In genomic region chr14:21051380-21052111, GRCm38 (mm10) we compare ENCODE assay signal across 7 mouse cellular contexts. TPM values are rescaled to one million over a fixed set of nuclear protein-coding genes. Genes with fewer than 3 reads are reported as not detected.
DNase-seq lines count a peak whose midpoint lies in the region; ATAC-seq lines count a peak whose summit lies in the region.

No protein-coding gene starts in this region.

- 10% methylated on average over 28 of the region's 28 CpGs for WGBS in neural tube, embryonic 11.5 days
- WGBS in embryonic facial prominence, embryonic 15.5 days, result 7% methylated on average over 28 of the region's 28 CpGs
- 10% methylated on average over 28 of the region's 28 CpGs for WGBS in limb, embryonic 12.5 days

- no peaks in the 10 kb centered on the region for H3K27me3 ChIP-seq in neural tube, embryonic 11.5 days (ENCODE audit: control insufficient read depth, insufficient read depth, low read length)
- no peaks in the 10 kb centered on the region for H3K27me3 ChIP-seq in embryonic facial prominence, embryonic 15.5 days
- H3K27me3 ChIP-seq in limb, embryonic 12.5 days, result no peaks in the 10 kb centered on the region

- peak; percentile 8; the same call in 1 of the 2 replicates for ATAC-seq in neural tube, embryonic 11.5 days (ENCODE audit: insufficient read depth, low FRiP score, low TSS enrichment)
- ATAC-seq in embryonic facial prominence, embryonic 15.5 days (ENCODE audit: insufficient number of reproducible peaks, low FRiP score, low TSS enrichment, low read depth), result no peak
- peak; percentile 15; the same call in 1 of the 2 replicates for ATAC-seq in limb, embryonic 12.5 days (ENCODE audit: insufficient number of reproducible peaks, insufficient read depth, low FRiP score, low TSS enrichment, low read depth)

- DNase-seq in neural tube, embryonic 11.5 days (ENCODE audit: low spot score), result no peak
- DNase-seq in neural tube, embryonic 10.5 days (ENCODE audit: extremely low spot score, low spot score), result no peak
- peak; percentile 17 for DNase-seq in skeletal muscle tissue, adult 2 months (ENCODE audit: low read depth, low spot score)
- no peak for DNase-seq in right cerebral cortex, postnatal 4 days
- no peak for DNase-seq in spleen, postnatal 36 days (ENCODE audit: low spot score in 2 of 2)

- peaks cover 2% of the 10 kb centered on the region; the same call in 1 of the 2 replicates for H3K4me1 ChIP-seq in neural tube, embryonic 11.5 days (ENCODE audit: control insufficient read depth, insufficient read depth, low read length)
- peaks cover 4% of the 10 kb centered on the region; the same call in 1 of the 2 replicates for H3K4me1 ChIP-seq in embryonic facial prominence, embryonic 15.5 days
- 0 out of 2 replicates have a peak, but pooled peaks cover 3% of the 10 kb centered on the region for H3K4me1 ChIP-seq in limb, embryonic 12.5 days (replicated peaks)

- no peaks in the 10 kb centered on the region for H3K9me3 ChIP-seq in neural tube, embryonic 11.5 days (ENCODE audit: control insufficient read depth, low read length)
- no peaks in the 10 kb centered on the region for H3K9me3 ChIP-seq in embryonic facial prominence, embryonic 15.5 days (replicated peaks)
- H3K9me3 ChIP-seq in limb, embryonic 12.5 days, result no peaks in the 10 kb centered on the region

- peak overlapping the region; percentile 76 for H3K9ac ChIP-seq in neural tube, embryonic 11.5 days (ENCODE audit: low read length)
- H3K9ac ChIP-seq in embryonic facial prominence, embryonic 15.5 days, result peak overlapping the region; percentile 77
- peak overlapping the region; percentile 78 for H3K9ac ChIP-seq in limb, embryonic 12.5 days (replicated peaks)

- H3K4me3 ChIP-seq in neural tube, embryonic 11.5 days (ENCODE audit: low read depth, low read length), result peak overlapping the region; percentile 87
- H3K4me3 ChIP-seq in embryonic facial prominence, embryonic 15.5 days (replicated peaks), result peak overlapping the region; percentile 97
- peak overlapping the region; percentile 87 for H3K4me3 ChIP-seq in limb, embryonic 12.5 days (replicated peaks)

- H3K4me2 ChIP-seq in neural tube, embryonic 11.5 days (ENCODE audit: low read depth), result peak overlapping the region; percentile 93
- H3K4me2 ChIP-seq in embryonic facial prominence, embryonic 15.5 days (replicated peaks), result peak overlapping the region; percentile 98
- H3K4me2 ChIP-seq in limb, embryonic 12.5 days, result peak overlapping the region; percentile 85

- H3K36me3 ChIP-seq in neural tube, embryonic 11.5 days (ENCODE audit: control insufficient read depth, insufficient read depth, low read length), result no peaks in the 10 kb centered on the region
- no peaks in the 10 kb centered on the region for H3K36me3 ChIP-seq in embryonic facial prominence, embryonic 15.5 days
- H3K36me3 ChIP-seq in limb, embryonic 12.5 days, result no peaks in the 10 kb centered on the region

- H3K27ac ChIP-seq in neural tube, embryonic 11.5 days (ENCODE audit: low read depth, low read length), result peak overlapping the region; percentile 51
- peak overlapping the region; percentile 95 for H3K27ac ChIP-seq in embryonic facial prominence, embryonic 15.5 days (replicated peaks)
- H3K27ac ChIP-seq in limb, embryonic 12.5 days, result peak overlapping the region; percentile 91

RNA-seq across cellular contexts. Expression of gene Ap3m1, which starts 0.8 kb away (rescaled TPM):
- polyA plus RNA-seq in neural tube, embryonic 11.5 days (2014; fragmentation: Nextera tagmentation; extraction: Ambion mirVana), result 127 and 132 TPM in 2 replicates
- 63.5 and 68.1 TPM in 2 replicates for polyA plus RNA-seq in embryonic facial prominence, embryonic 15.5 days (2015; fragmentation: Nextera tagmentation; extraction: Ambion mirVana)
- polyA plus RNA-seq in limb, embryonic 12.5 days (2016; fragmentation: Nextera tagmentation; extraction: Ambion mirVana), result 75.0 and 79.9 TPM in 2 replicates

RNA-seq across cellular contexts. Expression of gene Adk, which starts 0.8 kb away (rescaled TPM):
- 106 and 118 TPM in 2 replicates for polyA plus RNA-seq in neural tube, embryonic 11.5 days (2014; fragmentation: Nextera tagmentation; extraction: Ambion mirVana)
- 138 and 139 TPM in 2 replicates for polyA plus RNA-seq in embryonic facial prominence, embryonic 15.5 days (2015; fragmentation: Nextera tagmentation; extraction: Ambion mirVana)
- polyA plus RNA-seq in limb, embryonic 12.5 days (2016; fragmentation: Nextera tagmentation; extraction: Ambion mirVana), result 155 TPM in 2 replicates
